Mouse (Mus musculus) cortical plate, adult 2 months (tissue): ENCODE data around the gene Tcstv3.

Experiments used
- CTCF ChIP-seq: fragments of 200-500 bp; IDR thresholded peaks from 2 replicates; pipeline ENCODE4 v1.5.1; 2011; ENCODE audit warnings: mild to moderate bottlenecking, control low read depth, low read length; ENCODE audit not compliant: insufficient read depth; ENCODE audit errors: extremely low read depth
- POLR2A ChIP-seq: fragments of 200-500 bp; IDR thresholded peaks from 2 replicates; pipeline ENCODE4 v1.6.1; 2011; ENCODE audit warnings: mild to moderate bottlenecking, low read length, control low read depth; ENCODE audit not compliant: insufficient read depth; ENCODE audit errors: extremely low read depth

DNA sequence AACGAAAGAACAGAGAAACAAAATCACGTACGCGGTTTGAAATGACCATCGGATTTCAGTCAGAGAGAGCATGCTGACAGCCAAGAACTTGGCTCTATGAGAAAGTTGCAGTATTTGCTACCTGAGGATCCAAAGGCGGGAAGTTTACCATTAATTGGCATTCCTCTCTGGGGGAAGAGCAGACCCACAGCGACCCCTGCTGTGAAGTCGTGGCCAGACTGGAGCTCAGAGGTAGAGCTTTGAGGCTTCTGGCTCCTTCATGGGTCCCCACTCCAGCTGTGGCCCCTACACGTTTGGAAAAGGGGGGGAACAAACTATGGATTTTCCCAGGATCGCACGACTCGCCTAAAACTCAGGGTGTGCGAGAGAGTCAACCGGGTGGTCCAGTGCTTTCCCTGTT lies 3.1 kb upstream of the Tcstv3 start:
- no peak for TF ChIP-seq CTCF
- no peak for TF ChIP-seq POLR2A
